Mouse (Mus musculus): ENCODE data around the gene Emp1.

- TF ChIP-seq CTCF (IDR thresholded peaks at IDR 0.05), result no peak
- no peak for TF ChIP-seq EP300 (IDR thresholded peaks at IDR 0.05)
Measured at GRCm38 (mm10) chr6:135429268-135429909, 67.0 kb downstream of the Emp1 start.
